Mouse (Mus musculus) thymus, postnatal 14 days (tissue): ENCODE measurements around the gene Yju2.

Source experiments
- DNase-seq: peaks from one replicate; pipeline ENCODE4 v3.0.0; 2021

The Yju2 gene

DNA sequence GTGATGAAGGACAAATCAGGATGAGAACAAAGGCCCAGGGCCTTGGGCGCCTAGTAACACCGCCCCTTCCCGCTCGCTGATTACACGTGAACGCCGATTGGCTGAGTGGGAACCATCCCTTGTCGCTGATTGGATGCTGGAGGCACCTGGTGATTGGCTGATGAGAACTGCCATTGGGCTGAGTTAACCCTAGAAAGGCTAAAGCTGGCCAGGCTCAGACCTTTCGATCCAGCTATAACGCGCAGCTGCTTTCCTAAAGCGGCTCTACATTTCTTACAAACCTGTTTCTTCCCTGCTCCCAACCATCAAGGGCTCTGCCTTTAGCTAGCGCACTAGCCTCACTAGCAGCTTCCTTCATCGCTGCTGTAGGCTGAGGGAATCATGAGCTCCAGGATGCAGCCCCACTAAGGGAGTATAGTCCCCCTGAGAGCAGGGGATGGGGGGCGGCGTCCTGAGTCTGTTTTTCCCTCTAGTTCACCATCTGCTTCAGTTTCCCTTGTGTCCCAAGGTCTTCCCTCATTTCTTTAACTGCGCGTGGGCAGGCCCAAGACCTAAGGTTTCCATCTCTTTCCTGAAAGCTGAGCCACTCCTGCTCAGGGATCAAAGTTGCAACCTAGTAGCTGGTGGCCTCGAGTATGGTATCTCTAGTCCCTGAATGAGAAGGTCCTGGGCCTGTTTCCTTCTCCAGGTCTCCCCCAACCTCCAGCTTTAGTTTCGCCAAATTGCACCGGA is 49.6 kb downstream of the Yju2 start:
- peak; percentile 92 for DNase-seq

GRCm38 (mm10) chr17:56009088-56009961 is 50.4 kb downstream of the Yju2 start:
- DNase-seq, result peak; percentile 94

- no peak for DNase-seq
Measured at GRCm38 (mm10) chr17:56009962-56010240, 51.0 kb downstream of the Yju2 start.

DNA sequence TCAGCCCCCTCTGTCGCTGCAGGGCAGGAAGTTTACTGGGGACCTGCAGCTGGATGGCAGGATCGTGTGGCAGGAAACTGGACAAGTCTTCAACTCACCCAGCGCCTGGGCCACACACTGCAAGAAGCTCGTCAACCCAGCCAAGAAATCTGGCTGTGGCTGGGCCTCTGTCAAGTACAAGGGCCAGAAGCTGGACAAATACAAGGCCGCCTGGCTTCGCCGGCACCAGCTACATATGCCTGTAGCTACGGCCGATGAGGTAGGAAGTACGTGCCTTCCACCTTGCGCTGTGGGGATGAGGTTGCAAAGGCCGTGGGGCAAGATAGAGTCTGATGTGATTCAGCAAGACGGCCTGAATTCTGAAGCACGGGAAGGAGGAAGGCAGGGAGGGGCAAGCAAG is 51.4 kb downstream of the Yju2 start:
- no peak for DNase-seq

GRCm38 (mm10) chr17:56010681-56011080 is 51.8 kb downstream of the Yju2 start:
- DNase-seq, result peak; percentile 86

- no peak for DNase-seq
Measured at GRCm38 (mm10) chr17:56011441-56011840, 52.5 kb downstream of the Yju2 start.

- DNase-seq, result no peak
Measured at GRCm38 (mm10) chr17:56015293-56015692, 56.4 kb downstream of the Yju2 start.

DNA sequence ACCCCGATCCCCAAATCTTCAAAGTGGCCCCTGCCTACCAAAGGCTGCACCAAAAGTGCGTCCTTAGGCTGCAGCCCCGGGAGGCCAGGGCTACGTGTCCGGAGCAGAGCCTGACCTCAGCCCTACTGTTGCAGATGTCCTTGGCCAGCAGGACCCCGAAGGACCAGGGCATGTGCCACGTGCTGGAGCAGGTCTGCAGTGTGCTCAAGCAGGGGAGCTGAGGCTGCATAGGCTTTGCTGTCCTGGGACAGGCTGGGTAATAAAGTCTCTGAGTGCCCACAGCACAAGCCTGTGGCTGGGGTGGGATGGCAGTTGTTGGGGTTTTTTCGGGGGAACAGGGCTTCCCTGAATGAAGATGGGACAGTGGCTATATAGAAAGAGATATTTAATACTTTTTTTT is 57.5 kb downstream of the Yju2 start:
- DNase-seq, result no peak

- DNase-seq, result no peak
Measured at GRCm38 (mm10) chr17:56016793-56017785, 58.2 kb downstream of the Yju2 start.

- DNase-seq, result no peak
Measured at GRCm38 (mm10) chr17:56017848-56018247, 58.9 kb downstream of the Yju2 start.
